8 mouse cellular contexts compared by ENCODE assay signal in genomic region chr1:126817381-126818034, GRCm38 (mm10). TPM values are rescaled to one million over a fixed set of nuclear protein-coding genes. Genes with fewer than 3 reads are reported as not detected.
A peak's percentile ranks its signal among the peaks of the same experiment; 100 is the strongest.
DNase-seq lines count a peak whose midpoint lies in the region; ATAC-seq and TF ChIP-seq lines count a peak whose summit lies in the region.

No protein-coding gene starts in this region.

- H3K4me3 ChIP-seq in C2C12 (ENCODE audit: insufficient read depth, poor library complexity, severe bottlenecking) = no peak overlapping the region
- no peak overlapping the region for H3K4me3 ChIP-seq in kidney, postnatal 0 days (replicated peaks; ENCODE audit: low read depth, low read length)

- H3K27me3 ChIP-seq in C2C12 (ENCODE audit: control insufficient read depth, insufficient read depth, insufficient read length) = no peaks in the 10 kb centered on the region
- H3K27me3 ChIP-seq in kidney, postnatal 0 days (ENCODE audit: insufficient read depth, low read length) = no peaks in the 10 kb centered on the region

- peak; percentile 10 for DNase-seq in ZHBTc4 (ENCODE audit: low read depth, low spot score)
- peak; percentile 55 for DNase-seq in gastrocnemius, postnatal 14 days
- peak; percentile 37 for DNase-seq in kidney, postnatal 0 days (ENCODE audit: low spot score)
- DNase-seq in mesoderm, embryonic 11.5 days (ENCODE audit: low read depth, low spot score) = peak; percentile 39
- DNase-seq in thymus, postnatal 10 days (ENCODE audit: low spot score in 2 of 2) = peak; percentile 38 to 47
- DNase-seq in layer of hippocampus, postnatal 10 days (ENCODE audit: low spot score in 2 of 2) = no peak
- no peak for DNase-seq in cerebellum, adult 18-20 months

- H3K9ac ChIP-seq in kidney, postnatal 0 days (ENCODE audit: low read depth, low read length) = no peak overlapping the region

- no peaks in the 10 kb centered on the region for H3K36me3 ChIP-seq in C2C12 (ENCODE audit: control insufficient read depth, insufficient read depth)
- H3K36me3 ChIP-seq in kidney, postnatal 0 days (ENCODE audit: insufficient read depth, low read length) = no peaks in the 10 kb centered on the region

- H3K9me3 ChIP-seq in kidney, postnatal 0 days (replicated peaks; ENCODE audit: low read length) = no peaks in the 10 kb centered on the region

- no peak for TF ChIP-seq CTCF in C2C12 (IDR thresholded peaks at IDR 0.05; ENCODE audit: control insufficient read depth, insufficient read depth, insufficient read length)
- TF ChIP-seq CTCF in kidney, postnatal 0 days (IDR thresholded peaks at IDR 0.05; ENCODE audit: low read depth) = no peak

- 27% methylated on average over 9 of the region's 9 CpGs for WGBS in kidney, postnatal 0 days

- no peaks in the 10 kb centered on the region for H3K79me3 ChIP-seq in C2C12 (ENCODE audit: low read depth)

- intact Hi-C loops in gastrocnemius, postnatal 14 days (cut with DNase I; ENCODE audit: low total_unique reads) = no loop called here

- no peak overlapping the region for H3ac ChIP-seq in C2C12 (ENCODE audit: control insufficient read depth, insufficient read length, low read depth)

- no peak overlapping the region for H3K27ac ChIP-seq in kidney, postnatal 0 days

- H3K4me2 ChIP-seq in kidney, postnatal 0 days (ENCODE audit: low read length) = no peak overlapping the region

- ATAC-seq in kidney, postnatal 0 days (replicated peaks; ENCODE audit: low FRiP score, low read depth) = peak; percentile 59; the same call in 1 of the 2 replicates

- no peaks in the 10 kb centered on the region for H3K4me1 ChIP-seq in kidney, postnatal 0 days (replicated peaks; ENCODE audit: insufficient read depth, low read length)

- H3K79me2 ChIP-seq in C2C12 (ENCODE audit: control insufficient read depth, insufficient read depth) = no peaks in the 10 kb centered on the region

TF ChIP-seq in C2C12, 6 proteins besides CTCF, POLR2A, EP300 and RAD21:
- TF ChIP-seq CEBPB (IDR thresholded peaks at IDR 0.05; ENCODE audit: low read depth) (no peak), MAX (IDR thresholded peaks at IDR 0.05) (peak; percentile 49), FOSL1 (IDR thresholded peaks at IDR 0.05; ENCODE audit: insufficient read depth, low read length, poor library complexity, severe bottlenecking) (peak; percentile 0), MYOG (IDR thresholded peaks at IDR 0.05; ENCODE audit: control insufficient read depth, extremely low read depth, insufficient read length) (no peak), USF1 (IDR thresholded peaks at IDR 0.05; ENCODE audit: low read depth) (peak; percentile 20), MYOD1 (IDR thresholded peaks at IDR 0.05; ENCODE audit: control insufficient read depth, insufficient read length, low read depth) (no peak)

RNA-seq across cellular contexts. Expression of gene Nckap5, which starts 13.1 kb away (rescaled TPM):
- not detected for polyA plus RNA-seq in C2C12 (2012; fragmentation: generic; extraction: Trizol)
- total RNA-seq in gastrocnemius, postnatal 14 days (2021) = 1 to 10 TPM; 1.5 to 1.7 TPM
- polyA plus RNA-seq in kidney, postnatal 0 days (2015; fragmentation: Nextera tagmentation; extraction: Ambion mirVana) = 4.0 and 4.5 TPM in 2 replicates
- 10 to 100 TPM; 17.7 to 22.7 TPM for total RNA-seq in layer of hippocampus, postnatal 10 days (2021)

Comparison
In these comparisons a context has a peak if more than half of its experiments do, and no peak if none do; other contexts are left out.
1. DNase-seq: peak in ZHBTc4 (single experiment), gastrocnemius, postnatal 14 days (single experiment), kidney, postnatal 0 days (single experiment), mesoderm, embryonic 11.5 days (single experiment) and thymus, postnatal 10 days (2 of 2); none in layer of hippocampus, postnatal 10 days (0 of 2) and cerebellum, adult 18-20 months (0 of 2).
2. RNA of gene Nckap5, which starts 13.1 kb away (total RNA-seq): 17.7 to 22.7 TPM in layer of hippocampus, postnatal 10 days; 1.5 to 1.7 TPM in gastrocnemius, postnatal 14 days; every median in the first group is over 4 times any median in the second.